Mouse (Mus musculus): ENCODE results near the gene Sirt4. TPM values are rescaled to one million over a fixed set of nuclear protein-coding genes. Genes with fewer than 3 reads are reported as not detected.
"Not testable (repeated sequence)": the region's sequence is repeated elsewhere in the genome, so short reads cannot be mapped to it uniquely, and the experiment has no call there.

The Sirt4 gene
- polyA plus RNA-seq, 1 experiment from 2014 or later, result 18.5 TPM

- no peaks in the 10 kb centered on the region for H3K36me3 ChIP-seq
- no peaks in the 10 kb centered on the region; the same call in 1 of the 2 replicates for H3K27me3 ChIP-seq (ENCODE audit: low read depth, poor library complexity, severe bottlenecking)
- DNase-seq (ENCODE audit: low spot score), result no peak
- H3K9me3 ChIP-seq (replicated peaks), result no peaks in the 10 kb centered on the region
- 0 out of 2 replicates have a peak, but pooled peaks cover 8% of the 10 kb centered on the region for H3K4me1 ChIP-seq
- no peak overlapping the region for H3K4me3 ChIP-seq
- H3K27ac ChIP-seq, result no peak overlapping the region
- 65% methylated on average over 6 of the region's 6 CpGs for WGBS
Observed at GRCm38 (mm10) chr5:115469791-115470190, 14.7 kb downstream of the Sirt4 start.

DNA sequence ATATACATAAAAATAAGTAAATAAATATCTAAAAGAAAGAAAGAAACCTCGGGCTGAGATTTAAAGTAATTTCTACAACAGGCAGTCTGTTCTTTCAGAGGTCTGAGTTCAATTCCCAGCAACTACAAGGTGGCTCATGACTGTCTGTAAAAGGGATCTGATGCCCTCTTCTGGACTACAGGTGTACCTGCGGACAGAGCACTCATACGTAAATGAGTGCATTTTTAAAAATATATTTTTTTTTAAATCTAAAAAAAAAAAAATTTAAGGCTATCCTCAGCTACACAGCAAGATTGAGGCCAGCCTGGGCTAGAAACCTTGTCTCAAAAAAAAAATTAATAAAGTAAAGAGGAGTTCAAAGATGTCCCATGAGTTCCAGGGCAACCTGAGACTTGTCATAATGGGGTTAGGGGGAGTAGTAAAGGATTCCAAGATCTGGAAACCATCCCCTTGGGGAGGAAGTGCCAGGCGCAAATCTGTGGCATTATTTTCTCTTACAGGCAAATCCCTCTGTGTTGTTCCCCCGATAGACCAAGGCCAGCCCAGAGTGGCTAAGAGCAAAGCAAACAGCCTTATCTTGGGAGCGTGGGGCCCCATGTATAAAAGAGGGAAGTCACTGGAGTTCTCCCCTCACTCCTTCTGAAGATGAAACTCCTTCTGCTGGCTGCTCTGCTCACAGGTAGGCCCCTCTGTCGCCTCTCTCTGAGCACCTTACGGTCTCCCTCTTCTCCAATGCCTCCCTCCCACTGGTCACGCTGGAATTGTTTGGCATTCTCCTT lies 18.7 kb downstream of the Sirt4 start, which contains the start of gene Pla2g1b:
Gene Pla2g1b (plus strand): TSS at position 621 of the 779 bp plus-strand sequence.
- 51% methylated on average over 9 of the region's 9 CpGs for WGBS
- Histone ChIP-seq H3K9me3 (replicated peaks) (no peaks in the 10 kb centered on the region), H3K27me3 (ENCODE audit: low read depth, poor library complexity, severe bottlenecking) (no peaks in the 10 kb centered on the region), H3K4me1 (0 out of 2 replicates have a peak, but pooled peaks cover 8% of the 10 kb centered on the region), H3K27ac (no peak within 1 kb of the TSS), H3K4me3 (no peak within 1 kb of the TSS), H3K36me3 (no peaks in the 10 kb centered on the region)
- DNase-seq (ENCODE audit: low spot score), result no peak

DNA sequence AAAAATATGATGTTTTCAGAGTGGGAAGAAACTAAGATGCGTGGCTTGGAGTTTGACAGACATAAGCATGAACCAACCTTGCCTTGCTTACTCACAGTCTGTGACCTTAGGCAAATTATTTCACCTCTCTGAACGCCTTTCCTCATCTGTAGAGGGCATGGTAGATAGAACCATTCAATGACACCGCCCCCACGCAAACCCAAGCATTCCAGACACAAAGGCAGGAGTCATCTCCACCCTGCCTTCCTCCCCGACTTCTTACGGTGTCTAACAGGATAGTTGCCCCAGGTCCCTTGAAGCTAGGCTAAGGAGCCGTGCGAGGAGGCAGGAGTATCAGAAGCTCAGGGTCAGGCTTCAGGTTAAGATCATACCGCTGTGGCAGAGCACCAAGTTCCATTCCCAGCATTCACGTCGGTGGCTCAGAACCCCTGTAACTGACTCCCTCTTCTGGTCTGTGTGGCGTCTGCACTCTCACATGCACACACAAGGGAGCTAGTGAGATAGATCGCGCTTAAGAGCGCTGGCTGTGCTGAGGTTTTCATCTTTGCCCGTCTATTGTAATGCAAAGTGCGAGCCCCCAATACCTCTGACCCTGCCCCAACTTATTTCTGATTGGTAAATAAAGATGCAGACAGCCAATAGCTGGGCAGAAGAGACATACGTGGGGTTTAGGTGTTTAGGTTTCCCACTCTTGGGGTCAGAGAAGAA lies 20.0 kb downstream of the Sirt4 start:
- Histone ChIP-seq H3K27ac (no peak overlapping the region), H3K4me3 (no peak overlapping the region), H3K9me3 (replicated peaks) (no peaks in the 10 kb centered on the region), H3K4me1 (no peaks in the 10 kb centered on the region), H3K36me3 (no peaks in the 10 kb centered on the region), H3K27me3 (ENCODE audit: low read depth, poor library complexity, severe bottlenecking) (no peaks in the 10 kb centered on the region)
- no peak for DNase-seq (ENCODE audit: low spot score)
- WGBS, result 82% methylated on average over 18 of the region's 18 CpGs

GRCm38 (mm10) chr5:115458918-115459317 lies 25.6 kb downstream of the Sirt4 start:
- 67% methylated on average over 13 of the region's 13 CpGs for WGBS

GRCm38 (mm10) chr5:115455838-115456237 lies 28.7 kb downstream of the Sirt4 start:
- H3K4me1 ChIP-seq, result 0 out of 2 replicates have a peak, but pooled peaks cover 5% of the 10 kb centered on the region
- 87% methylated on average over 7 of the region's 7 CpGs for WGBS
- no peak for DNase-seq (ENCODE audit: low spot score)
- H3K4me3 ChIP-seq, result no peak overlapping the region
- H3K36me3 ChIP-seq, result peaks cover 42% of the 10 kb centered on the region
- no peaks in the 10 kb centered on the region for H3K9me3 ChIP-seq (replicated peaks)
- no peaks in the 10 kb centered on the region for H3K27me3 ChIP-seq (ENCODE audit: low read depth, poor library complexity, severe bottlenecking)
- H3K27ac ChIP-seq, result no peak overlapping the region

More at GRCm38 (mm10) chr5:115458918-115459317, 25.6 kb downstream of the Sirt4 start:
- Histone ChIP-seq H3K9me3 (replicated peaks) (no peaks in the 10 kb centered on the region), H3K4me1 (0 out of 2 replicates have a peak, but pooled peaks cover 5% of the 10 kb centered on the region), H3K36me3 (peaks cover 11% of the 10 kb centered on the region), H3K27ac (no peak overlapping the region), H3K4me3 (no peak overlapping the region), H3K27me3 (ENCODE audit: low read depth, poor library complexity, severe bottlenecking) (no peaks in the 10 kb centered on the region)
- no peak for DNase-seq (ENCODE audit: low spot score)

GRCm38 (mm10) chr5:115454422-115455090 lies 30.0 kb downstream of the Sirt4 start:
- H3K4me1 ChIP-seq, result 0 out of 2 replicates have a peak, but pooled peaks cover 5% of the 10 kb centered on the region
- H3K36me3 ChIP-seq, result peaks cover 55% of the 10 kb centered on the region
- WGBS, result 85% methylated on average over 12 of the region's 12 CpGs
- no peaks in the 10 kb centered on the region for H3K9me3 ChIP-seq (replicated peaks)
- H3K4me3 ChIP-seq, result no peak overlapping the region
- no peak overlapping the region for H3K27ac ChIP-seq
- DNase-seq (ENCODE audit: low spot score), result no peak
- no peaks in the 10 kb centered on the region for H3K27me3 ChIP-seq (ENCODE audit: low read depth, poor library complexity, severe bottlenecking)

DNA sequence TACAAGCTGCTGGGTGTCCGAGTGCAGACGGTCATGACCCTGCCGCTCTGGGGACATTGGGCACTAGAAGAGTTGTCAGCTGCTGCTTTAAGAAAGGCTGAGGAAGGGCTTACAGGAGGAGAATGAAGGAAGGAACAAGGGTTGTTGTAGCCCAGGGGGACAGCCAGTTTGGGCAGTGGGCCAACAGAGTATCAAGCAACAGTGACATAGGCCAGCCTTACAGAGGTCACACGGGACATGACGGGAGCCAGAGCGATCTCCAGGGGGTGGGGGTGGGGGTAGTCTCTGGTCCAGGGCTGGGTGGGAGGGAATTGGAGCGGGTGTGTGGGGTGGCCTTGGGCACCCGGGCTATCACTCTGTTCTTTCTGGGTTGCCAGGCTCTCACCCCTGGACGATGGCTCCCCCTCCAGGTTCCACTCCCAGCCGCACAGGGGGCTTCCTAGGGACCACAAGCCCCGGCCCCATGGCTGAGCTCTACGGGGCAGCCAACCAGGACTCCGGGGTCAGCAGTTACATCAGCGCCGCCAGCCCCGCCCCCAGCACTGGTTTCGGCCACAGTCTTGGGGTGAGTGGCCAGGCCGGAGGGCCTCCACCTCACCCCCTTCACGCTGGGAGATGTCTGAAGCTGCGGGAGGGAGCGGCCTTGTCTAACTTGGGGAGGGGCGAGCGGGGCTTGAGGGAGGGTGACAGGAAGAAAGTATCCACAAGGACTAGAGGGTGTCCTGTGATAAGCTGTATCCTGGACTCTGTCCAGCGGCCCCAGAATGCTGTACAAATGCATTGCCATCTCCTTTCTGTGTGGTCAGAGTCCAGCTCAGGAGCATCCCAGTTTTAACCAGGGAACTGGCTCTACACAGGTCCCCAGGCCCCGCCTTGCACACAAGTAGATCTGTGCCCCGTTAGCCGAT lies 33.9 kb downstream of the Sirt4 start:
- H3K4me3 ChIP-seq, result no peak overlapping the region
- peaks cover 93% of the 10 kb centered on the region for H3K36me3 ChIP-seq
- no peaks in the 10 kb centered on the region for H3K9me3 ChIP-seq (replicated peaks)
- no peaks in the 10 kb centered on the region for H3K27me3 ChIP-seq (ENCODE audit: low read depth, poor library complexity, severe bottlenecking)
- no peak overlapping the region for H3K27ac ChIP-seq
- no peak for DNase-seq (ENCODE audit: low spot score)
- 94% methylated on average over 27 of the region's 27 CpGs for WGBS
- no peaks in the 10 kb centered on the region for H3K4me1 ChIP-seq

DNA sequence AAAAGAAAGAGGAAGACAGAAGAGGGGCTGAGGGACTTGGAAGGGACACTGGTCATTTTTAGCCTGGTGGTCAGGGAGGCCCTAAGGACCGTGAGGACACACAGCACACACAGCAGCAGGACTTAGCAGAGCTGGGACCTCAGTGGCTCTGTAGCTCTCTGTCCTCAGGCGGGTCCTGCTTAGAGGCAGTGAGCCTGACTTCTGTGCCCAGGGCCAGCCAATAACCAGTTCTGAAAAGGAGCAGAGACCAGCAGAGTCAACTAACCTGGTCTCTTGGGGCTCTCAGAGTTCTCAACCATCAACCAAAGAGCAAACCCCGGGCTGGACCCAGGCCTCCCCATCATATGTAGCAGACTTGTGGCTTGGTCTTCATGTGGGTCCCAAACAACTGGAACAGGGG lies 35.3 kb downstream of the Sirt4 start:
- Histone ChIP-seq H3K27me3 (ENCODE audit: low read depth, poor library complexity, severe bottlenecking) (no peaks in the 10 kb centered on the region), H3K9me3 (replicated peaks) (no peaks in the 10 kb centered on the region), H3K36me3 (peaks cover 99% of the 10 kb centered on the region), H3K27ac (no peak overlapping the region), H3K4me3 (no peak overlapping the region), H3K4me1 (no peaks in the 10 kb centered on the region)
- 86% methylated on average over 3 of the region's 3 CpGs for WGBS
- DNase-seq (ENCODE audit: low spot score), result no peak

GRCm38 (mm10) chr5:115447108-115447507 lies 37.4 kb downstream of the Sirt4 start:
- Histone ChIP-seq H3K27ac (no peak overlapping the region), H3K36me3 (peaks cover 99% of the 10 kb centered on the region), H3K27me3 (ENCODE audit: low read depth, poor library complexity, severe bottlenecking) (no peaks in the 10 kb centered on the region), H3K4me3 (no peak overlapping the region), H3K4me1 (no peaks in the 10 kb centered on the region), H3K9me3 (replicated peaks) (no peaks in the 10 kb centered on the region)
- 90% methylated on average over 17 of the region's 17 CpGs for WGBS
- DNase-seq (ENCODE audit: low spot score), result no peak

DNA sequence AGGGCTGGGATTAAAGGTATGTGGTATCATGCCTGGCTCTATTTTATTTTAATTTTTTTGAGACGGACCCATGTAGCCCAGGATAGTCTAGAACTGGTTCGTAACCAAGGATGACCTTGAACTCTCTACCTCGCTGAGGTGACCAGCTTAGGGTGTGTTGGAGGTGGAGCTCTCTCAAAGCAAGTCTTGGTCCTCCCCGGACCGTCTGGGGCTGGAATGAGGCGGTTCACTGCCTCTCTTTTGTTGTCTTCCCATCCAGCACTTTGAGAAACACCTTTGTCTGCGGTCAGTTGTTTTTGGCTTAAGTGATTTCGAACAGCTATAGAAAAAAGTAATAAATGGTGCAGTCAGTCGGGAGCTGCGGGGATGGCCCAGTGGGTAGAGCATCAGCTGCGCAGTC lies 40.4 kb downstream of the Sirt4 start:
- no peak overlapping the region for H3K27ac ChIP-seq
- H3K4me3 ChIP-seq, result no peak overlapping the region
- H3K27me3 ChIP-seq (ENCODE audit: low read depth, poor library complexity, severe bottlenecking), result no peaks in the 10 kb centered on the region
- no peak for DNase-seq (ENCODE audit: low spot score)
- WGBS, result 96% methylated on average over 11 of the region's 11 CpGs
- peaks cover 14% of the 10 kb centered on the region for H3K4me1 ChIP-seq
- H3K36me3 ChIP-seq, result peaks cover 99% of the 10 kb centered on the region
- H3K9me3 ChIP-seq (replicated peaks), result no peaks in the 10 kb centered on the region

GRCm38 (mm10) chr5:115442663-115443062 lies 41.9 kb downstream of the Sirt4 start:
- 79% methylated on average over 5 of the region's 5 CpGs for WGBS

More at GRCm38 (mm10) chr5:115442663-115443062, 41.9 kb downstream of the Sirt4 start:
- peaks cover 29% of the 10 kb centered on the region for H3K4me1 ChIP-seq
- H3K27me3 ChIP-seq (ENCODE audit: low read depth, poor library complexity, severe bottlenecking); H3K27ac ChIP-seq; H3K4me3 ChIP-seq; DNase-seq (ENCODE audit: low spot score); H3K9me3 ChIP-seq (replicated peaks): not testable (repeated sequence)
- H3K36me3 ChIP-seq, result peaks cover 99% of the 10 kb centered on the region

Data from limb, embryonic 10.5 days (tissue).